Mouse (Mus musculus): ENCODE results near the gene Coa3.

The Coa3 gene

GRCm38 (mm10) chr11:101282896-101283295, 4.0 kb upstream of the Coa3 start:
- no peak for DNase-seq (ENCODE audit: low read depth, low spot score)

DNA sequence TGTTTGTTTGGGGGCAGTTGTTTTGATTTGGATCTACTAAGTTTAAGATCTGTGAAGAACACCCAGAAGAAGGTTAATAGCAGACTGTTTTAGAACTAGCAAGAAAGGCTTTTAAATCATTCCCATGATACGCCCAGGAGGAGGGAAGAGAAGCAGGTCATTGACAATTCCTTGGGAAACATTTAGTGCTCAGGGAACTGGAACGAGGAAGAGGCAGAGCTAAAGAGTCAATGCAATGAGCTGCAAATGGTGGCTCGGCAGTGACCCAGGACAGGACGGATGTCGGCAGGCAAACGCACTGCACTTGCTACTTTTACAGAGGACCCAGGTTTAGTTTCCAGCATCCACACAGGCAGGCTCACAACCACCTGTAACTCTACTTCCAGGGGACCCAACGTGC, 1.9 kb upstream of the Coa3 start:
- no peak for DNase-seq (ENCODE audit: low read depth, low spot score)

GRCm38 (mm10) chr11:101279193-101279569, 267 bp upstream of the Coa3 start:
- DNase-seq (ENCODE audit: low read depth, low spot score) = no peak

DNA sequence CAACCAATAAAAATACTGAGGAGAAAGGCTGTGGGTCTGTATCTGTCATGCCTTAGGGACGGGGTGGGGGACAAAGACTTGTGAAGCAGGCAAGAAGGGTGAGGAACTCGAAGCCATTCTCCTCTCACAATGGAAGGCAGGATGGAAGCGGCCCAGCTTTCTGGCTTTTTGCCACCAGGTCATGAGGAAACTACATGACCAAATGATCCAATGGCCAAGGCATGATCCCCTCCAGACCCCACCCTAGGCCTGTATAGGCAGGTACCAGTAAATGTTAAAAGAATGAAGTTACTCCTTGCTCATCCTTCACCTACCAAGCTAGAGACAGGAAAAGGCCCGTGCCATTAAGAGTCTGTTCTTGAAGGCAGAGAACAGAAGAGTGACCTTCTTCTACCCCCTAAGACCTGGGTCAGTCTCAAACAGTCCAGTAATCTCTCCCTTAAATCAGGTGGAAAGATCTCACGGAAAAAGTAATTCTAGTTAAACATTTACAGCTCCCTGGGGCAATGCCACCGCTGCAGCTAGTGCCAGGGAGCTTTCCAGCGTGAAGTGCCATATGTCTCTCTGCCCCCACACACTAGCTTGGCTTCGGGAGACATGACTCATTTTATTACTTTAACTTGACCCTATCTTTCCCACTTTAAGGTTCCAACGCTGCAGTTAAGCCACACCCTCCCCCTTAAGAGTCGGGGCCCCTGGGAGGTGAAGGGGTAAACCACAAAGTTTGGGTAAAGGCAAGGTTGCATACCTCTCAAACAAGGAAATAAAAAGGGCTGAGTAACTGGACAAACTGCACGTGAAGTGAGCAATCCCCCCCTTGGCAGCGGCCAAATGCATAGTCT, 1.3 kb downstream of the Coa3 start:
- no peak for DNase-seq (ENCODE audit: low read depth, low spot score)

GRCm38 (mm10) chr11:101276319-101277070, 2.4 kb downstream of the Coa3 start:
- DNase-seq (ENCODE audit: low read depth, low spot score) = no peak

GRCm38 (mm10) chr11:101275309-101275708, 3.6 kb downstream of the Coa3 start:
- DNase-seq (ENCODE audit: low read depth, low spot score) = no peak

DNA sequence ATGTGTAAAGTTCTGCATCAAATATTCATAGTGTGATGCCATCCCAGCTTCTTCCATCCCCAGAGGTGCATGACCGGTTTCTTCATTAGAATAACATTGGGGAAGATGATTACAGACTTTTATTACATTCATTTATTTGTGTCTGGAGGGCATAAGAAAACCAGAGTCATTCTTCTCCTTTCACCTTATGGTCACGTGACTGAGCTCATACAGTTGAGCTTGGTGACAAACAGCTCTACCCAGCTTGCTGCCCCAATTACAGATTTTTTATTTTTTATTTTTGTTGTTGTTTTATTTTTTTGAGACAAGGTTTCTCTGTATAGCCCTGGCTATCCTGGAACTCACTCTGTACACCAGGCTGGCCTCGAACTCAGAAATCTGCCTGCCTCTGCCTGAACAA, 6.5 kb downstream of the Coa3 start:
- DNase-seq (ENCODE audit: low read depth, low spot score) = no peak

DNA sequence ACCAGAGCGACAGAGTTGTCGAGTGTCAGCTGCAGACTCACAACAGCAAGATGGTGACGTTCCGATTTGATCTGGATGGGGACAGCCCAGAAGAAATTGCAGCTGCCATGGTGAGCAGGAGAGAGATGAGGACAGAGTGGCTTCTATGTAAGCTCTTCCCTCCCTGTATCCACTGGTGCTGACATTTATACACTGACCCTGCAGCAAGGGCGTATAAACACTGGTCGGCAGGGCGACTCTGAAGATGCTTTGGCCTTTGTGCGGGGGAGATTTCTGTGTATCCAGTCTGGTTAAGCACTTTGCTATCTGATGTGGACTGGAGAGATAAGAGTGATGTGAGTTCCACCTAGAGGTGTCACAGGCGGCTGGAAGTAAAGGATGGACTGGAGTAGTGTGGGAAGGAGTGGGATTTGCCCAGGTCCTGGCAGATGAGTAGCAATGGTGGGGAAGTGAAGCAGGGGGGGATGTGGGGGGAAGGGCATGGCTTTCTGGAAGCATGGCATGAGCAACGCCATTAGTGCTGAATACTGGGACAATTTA, 9.3 kb downstream of the Coa3 start:
- no peak for DNase-seq (ENCODE audit: low read depth, low spot score)

- DNase-seq (ENCODE audit: low read depth, low spot score) = no peak
Measured at GRCm38 (mm10) chr11:101265906-101266305, 13.0 kb downstream of the Coa3 start.

DNA sequence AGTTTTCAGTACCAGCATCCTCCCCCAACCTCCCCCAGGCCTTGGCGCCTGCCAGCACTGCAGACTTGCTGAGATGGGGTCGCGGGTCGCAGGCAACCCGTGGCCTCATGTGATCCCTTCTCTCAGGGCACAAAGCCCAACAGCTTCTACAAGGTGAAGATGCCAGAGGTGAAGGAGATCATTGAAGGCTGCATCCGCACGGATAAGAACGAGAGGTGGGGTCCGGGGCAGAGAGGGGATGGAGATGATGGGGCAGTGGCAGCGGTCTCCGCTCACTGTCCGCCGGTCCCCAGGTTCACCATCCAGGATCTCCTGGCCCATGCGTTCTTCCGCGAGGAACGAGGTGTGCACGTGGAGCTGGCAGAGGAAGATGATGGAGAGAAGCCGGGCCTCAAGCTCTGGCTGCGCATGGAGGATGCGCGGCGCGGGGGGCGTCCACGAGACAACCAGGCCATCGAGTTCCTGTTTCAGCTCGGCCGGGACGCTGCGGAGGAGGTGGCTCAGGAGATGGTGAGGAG, 13.9 kb downstream of the Coa3 start:
- DNase-seq (ENCODE audit: low read depth, low spot score) = no peak

GRCm38 (mm10) chr11:101263989-101264280, 15.0 kb downstream of the Coa3 start:
- no peak for DNase-seq (ENCODE audit: low read depth, low spot score)

DNA sequence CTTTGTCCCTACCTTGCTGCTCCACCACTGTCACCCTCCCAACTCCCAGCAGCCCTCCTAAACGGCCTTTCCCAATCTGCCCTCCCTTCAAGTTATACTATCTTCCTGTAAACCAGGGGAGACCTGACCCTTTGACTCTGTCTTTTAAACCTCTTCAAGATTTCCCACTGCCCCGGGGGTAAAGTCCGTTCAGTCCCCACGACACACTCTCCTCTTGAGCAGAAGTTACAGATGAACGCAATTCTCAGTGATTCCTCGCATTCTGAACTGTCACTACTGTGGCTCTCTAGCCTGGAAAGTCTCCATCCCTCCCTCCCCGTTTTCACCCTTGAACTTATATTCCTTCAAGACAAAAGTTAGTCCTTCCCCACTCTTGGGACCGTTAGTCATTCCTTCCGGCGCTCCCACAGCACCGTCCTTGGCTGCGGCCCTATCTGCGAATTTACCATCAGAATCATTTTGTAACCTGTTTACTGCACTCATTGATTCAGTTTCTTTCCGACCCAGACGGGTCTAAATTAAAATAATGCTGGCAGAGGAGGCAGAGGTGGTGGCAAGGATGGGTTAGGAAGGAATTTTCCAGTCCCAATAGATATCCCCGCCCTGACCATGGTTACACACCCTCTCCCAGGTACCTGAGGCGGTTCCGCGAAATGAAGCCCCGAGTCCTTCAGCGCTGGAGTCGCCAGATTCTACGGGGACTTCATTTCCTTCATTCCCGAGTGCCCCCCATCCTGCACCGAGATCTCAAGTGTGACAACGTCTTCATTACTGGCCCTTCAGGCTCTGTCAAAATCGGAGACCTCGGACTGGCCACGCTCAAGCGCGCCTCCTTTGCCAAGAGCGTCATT, 15.6 kb downstream of the Coa3 start:
- DNase-seq (ENCODE audit: low read depth, low spot score) = no peak

DNA sequence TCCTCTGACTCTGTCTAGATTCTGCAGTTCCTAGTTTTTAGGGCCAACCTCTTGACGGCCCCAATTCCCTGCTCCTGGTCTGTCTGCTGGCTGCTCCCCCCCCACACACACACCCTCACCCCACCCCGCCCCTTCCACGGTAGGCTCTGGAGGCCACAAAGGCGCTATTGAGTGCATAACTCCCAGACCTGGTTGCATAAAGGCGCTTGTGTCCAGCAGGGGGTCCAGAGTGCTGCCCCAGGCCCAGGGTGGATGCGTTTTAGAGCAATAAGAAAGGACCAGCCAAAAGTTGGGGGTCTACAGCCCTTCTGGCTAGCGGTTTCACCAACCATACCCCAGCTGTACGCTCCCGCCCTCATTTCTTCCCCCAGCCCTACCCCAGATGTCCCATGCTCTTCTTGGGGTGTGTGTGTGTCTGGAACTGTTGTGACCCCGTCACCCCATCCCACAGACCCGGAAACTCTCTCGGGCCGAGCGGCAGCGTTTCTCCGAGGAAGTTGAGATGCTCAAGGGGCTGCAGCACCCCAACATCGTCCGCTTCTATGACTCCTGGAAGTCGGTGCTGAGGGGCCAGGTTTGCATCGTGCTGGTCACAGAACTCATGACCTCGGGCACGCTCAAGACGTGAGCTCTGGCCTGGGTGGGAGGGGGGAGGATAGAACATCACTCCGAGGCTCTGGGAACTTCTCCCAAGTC, 16.5 kb downstream of the Coa3 start:
- no peak for DNase-seq (ENCODE audit: low read depth, low spot score)

GRCm38 (mm10) chr11:101260826-101261380, 18.0 kb downstream of the Coa3 start:
- no peak for DNase-seq (ENCODE audit: low read depth, low spot score)

DNA sequence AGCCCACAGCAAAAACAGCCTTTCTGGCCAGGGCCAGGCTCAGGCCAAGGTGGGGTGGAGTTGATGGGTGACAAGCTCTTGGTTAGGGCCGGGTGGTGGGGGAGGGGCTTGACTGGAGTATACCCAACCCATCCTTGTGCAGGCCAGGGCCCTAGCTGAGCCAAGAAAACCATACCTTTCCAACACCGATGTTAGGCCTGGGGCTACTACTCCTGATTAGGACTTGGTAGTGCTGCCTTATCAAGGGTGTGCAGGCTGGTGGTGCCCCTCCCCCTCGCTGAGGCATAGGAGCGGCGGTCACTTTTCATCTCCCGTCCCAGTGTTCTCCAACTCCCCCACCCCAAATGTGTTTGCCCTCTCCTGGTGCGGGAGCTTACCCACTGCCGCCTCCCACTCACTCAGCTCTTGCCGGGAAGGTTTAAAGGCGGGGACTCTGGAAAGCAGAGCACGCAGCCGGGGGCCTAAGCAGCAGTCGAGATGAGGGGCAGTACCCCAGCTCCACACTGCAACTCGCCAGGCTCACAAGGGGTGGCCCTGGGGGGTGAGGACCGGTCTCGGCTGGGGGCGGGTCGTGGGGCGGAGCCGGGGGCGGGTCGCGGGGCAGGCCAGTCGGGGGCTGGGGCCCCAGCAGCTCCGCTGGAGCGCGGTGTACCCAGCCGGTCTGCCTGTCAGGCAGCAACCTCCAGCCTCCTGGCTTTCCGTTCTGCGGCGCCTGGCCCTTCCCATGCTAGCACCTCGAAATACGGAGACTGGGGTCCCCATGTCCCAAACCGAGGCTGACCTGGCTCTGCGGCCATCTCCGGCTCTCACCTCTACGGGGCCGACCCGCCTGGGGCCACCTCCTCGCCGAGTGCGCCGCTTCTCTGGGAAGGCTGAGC, 18.7 kb downstream of the Coa3 start, which contains the start of gene Wnk4:
TSS of gene Wnk4 (plus strand) at position 620 of the 878 bp plus-strand sequence.
- DNase-seq (ENCODE audit: low read depth, low spot score) = peak; percentile 61

DNA sequence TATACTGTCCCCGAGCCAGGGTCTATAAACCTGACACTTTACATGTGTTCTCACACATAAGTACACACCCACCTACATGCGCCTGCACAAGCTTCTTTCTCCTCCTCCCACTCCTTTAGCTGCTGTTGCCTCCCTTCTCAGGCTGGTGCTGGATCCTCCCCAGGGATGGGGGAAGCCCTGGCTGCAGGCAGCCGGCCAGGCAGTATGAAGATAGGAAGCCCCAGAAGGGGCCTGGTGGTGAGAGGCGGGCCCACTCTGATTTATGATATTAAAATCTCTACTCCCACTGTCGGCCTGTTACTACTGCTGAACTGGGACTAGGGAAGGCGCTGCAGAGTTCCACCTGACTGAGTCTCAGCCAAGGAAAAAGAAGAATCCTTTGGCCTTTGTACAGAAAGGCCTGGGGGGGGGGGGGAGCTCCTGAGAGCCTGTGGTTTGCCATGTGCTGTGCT, 19.6 kb downstream of the Coa3 start:
- no peak for DNase-seq (ENCODE audit: low read depth, low spot score)

DNA sequence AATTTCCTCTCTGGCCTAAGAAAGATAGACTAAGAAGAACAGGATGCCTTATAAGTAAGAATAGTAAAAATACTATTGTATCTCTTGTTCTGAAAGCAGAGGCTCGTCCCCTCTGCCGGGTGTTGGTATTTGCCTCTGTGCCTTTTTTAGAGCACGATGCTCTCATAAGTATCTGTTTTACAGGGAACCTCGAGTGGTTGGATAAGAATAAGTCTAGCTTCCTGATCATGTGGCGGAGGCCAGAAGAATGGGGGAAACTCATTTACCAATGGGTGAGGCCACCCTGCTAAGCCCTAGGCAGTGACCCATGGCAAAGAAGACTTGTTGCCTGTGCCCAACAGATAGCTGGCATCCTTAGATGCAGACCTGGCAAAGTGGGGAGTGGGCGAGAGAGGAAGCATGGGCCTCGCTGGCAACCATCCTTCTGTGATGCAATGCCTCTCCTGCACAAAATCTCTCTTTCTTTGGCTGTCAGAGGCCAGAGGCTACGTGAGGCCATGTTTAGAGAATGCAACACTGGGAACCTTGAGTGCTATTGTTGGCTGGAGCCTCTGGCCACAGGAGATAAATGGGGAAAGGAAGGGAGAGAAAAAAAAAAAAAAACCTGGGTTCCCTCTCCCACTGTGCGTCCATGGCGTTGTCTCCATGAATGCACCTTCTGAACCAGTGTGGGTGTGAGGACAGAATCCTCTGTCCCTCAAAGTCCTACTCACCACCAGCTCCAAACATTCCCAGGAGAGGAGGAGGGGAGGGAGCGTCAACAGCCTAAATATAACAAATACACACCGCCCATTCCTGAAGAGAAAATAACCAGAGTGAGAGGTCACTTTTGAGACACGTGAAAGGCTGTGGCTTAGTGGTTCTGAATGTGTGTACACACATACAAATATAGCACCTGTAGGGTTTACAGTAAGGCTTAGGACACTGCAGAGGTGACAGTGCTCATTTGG, 22.8 kb downstream of the Coa3 start:
- DNase-seq (ENCODE audit: low read depth, low spot score) = no peak

DNA sequence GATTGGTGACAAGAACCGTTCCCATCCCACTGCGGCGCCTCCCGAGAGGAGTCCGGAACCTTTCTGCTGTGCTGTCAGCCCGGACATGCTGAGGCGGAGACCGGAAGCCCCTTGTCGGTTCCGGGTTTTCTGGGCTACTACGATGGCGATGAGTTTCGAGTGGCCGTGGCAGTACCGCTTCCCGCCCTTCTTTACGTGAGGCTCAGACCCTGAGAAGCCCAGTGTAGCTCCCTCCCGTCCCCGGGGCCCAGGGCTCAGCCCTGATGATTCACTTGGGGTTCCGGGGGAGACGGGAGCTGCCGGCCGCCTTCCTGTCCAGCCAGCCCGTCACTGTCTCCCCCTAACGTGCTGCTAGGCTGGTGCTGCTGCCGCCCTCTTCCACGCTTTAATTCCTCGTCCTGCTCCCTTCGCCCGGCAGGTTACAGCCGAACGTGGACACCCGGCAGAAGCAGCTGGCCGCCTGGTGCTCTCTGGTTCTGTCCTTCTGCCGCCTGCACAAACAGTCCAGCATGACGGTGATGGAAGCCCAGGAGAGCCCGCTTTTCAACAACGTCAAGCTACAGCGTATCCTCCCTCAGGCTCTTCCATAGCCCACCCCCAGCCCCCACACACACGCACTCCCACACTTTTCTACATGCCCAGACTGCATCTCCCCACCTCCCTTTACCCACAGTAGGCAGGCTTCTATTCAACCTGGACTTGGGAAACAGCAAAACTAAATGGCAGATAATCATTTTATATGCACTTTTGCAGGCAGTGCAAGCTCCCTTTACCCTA, 25.1 kb downstream of the Coa3 start, which contains the start of gene Vps25:
TSS of gene Vps25 (plus strand) at position 95 of the 777 bp plus-strand sequence.
- DNase-seq (ENCODE audit: low read depth, low spot score) = peak; percentile 92

All from A20 (cell line).